Mouse (Mus musculus) inflammation-experienced regulatory T-cells, adult 6 months (primary cell): ENCODE data around the gene Gm10961. TPM values are rescaled to one million over a fixed set of nuclear protein-coding genes. Genes with fewer than 3 reads are reported as not detected.

ENCODE experiments used
- ATAC-seq: one replicate; pipeline ENCODE4 v1.8.0; 2017
- polyA plus RNA-seq, 3 experiments: library from polyadenylated mRNA; unstranded; fragments of 100-300 nt; shearing (Covaris generic); gene quantifications; one replicate each; pipeline ENCODE4 v1.2.1; 2017

Gm10961 gene
- polyA plus RNA-seq, 3 experiments from 2014 or later = not detected

- no peak for ATAC-seq
Observed at GRCm38 (mm10) chr3:107664641-107665040, 33.5 kb downstream of the Gm10961 start.

- no peak for ATAC-seq
Observed at GRCm38 (mm10) chr3:107667426-107667825, 36.3 kb downstream of the Gm10961 start.

GRCm38 (mm10) chr3:107668786-107669185 is 37.7 kb downstream of the Gm10961 start:
- ATAC-seq = no peak

DNA sequence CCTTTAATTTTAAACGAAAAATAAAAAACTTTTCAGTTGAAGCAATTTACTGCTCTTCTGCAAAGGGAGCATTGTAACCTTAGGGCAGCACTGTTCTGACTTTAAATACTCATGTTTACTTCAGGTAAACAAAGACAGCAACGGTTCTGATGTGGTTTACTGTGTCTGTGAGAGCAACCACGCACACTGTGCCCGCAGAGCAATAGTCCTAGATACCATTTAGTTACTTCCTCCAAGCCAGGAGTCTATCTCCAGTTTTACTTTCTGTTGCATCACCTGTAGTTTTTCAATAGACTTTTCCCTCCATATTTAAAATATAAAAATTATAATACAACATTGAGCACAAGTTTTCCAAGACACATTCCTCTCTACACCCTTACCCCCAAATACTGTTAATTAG is 39.4 kb downstream of the Gm10961 start:
- ATAC-seq = no peak

- ATAC-seq = no peak
Observed at GRCm38 (mm10) chr3:107671509-107671908, 40.4 kb downstream of the Gm10961 start.

DNA sequence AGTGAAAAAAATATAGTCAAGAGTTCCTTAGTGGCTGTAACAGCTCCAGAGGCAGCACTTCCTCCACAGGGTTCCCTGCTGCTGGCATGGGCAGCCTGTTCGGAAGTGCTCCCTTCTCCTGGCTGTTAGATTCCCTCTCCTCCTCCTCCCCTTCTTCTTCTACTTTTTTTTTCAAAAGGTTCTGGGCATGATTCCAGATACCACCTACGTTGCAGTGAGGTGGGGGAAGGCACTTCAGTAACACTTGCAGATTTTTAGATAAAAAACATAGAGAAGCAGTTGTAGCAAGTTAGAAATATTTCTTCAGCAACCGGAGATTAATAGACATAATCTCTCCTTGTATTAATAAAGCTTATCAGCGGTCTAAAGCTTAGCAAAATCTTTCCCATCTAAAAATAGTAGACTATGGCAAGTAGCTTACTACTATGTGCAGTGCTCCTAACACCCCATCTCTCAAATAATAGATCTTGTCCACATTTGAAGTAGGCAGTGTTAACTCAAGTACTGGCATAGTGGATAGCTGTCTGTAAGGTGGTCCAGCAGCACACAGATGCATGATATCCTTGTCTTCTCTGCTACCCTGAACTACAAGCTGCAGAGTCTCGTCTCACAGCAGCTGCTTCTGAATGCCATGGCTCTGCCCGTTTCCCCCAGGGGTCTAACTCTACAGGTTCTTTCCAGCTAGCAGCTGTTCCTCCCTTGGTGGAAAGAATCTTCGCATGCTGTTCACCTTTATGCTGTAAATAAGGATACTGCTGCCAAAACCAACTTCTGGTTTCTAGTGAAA is 49.9 kb downstream of the Gm10961 start:
- ATAC-seq = no peak

Other genes starting within 250 kb of the Gm10961 start
- gene Kcnc4, start 171.8 kb upstream of the Gm10961 start, polyA plus RNA-seq = not detected
- not detected for gene Slc6a17, start 113.3 kb upstream of the Gm10961 start, polyA plus RNA-seq
- not detected for gene Ubl4b, start 76.2 kb upstream of the Gm10961 start, polyA plus RNA-seq
- not detected for gene Alx3, start 36.3 kb upstream of the Gm10961 start, polyA plus RNA-seq
- 10 to 100 TPM; 11.1 to 20.6 (median 15.6) TPM for gene Strip1, start 372 bp downstream of the Gm10961 start, polyA plus RNA-seq
- gene Ahcyl1, start 65.2 kb downstream of the Gm10961 start, polyA plus RNA-seq = 10 to 100 TPM; 17.5 to 22.8 (median 19.6) TPM
- 10 to 100 TPM; 15.5 to 53.7 (median 20.5) TPM for gene Csf1, start 129.1 kb downstream of the Gm10961 start, polyA plus RNA-seq
- gene Eps8l3, start 245.9 kb downstream of the Gm10961 start, polyA plus RNA-seq = not detected